Mouse (Mus musculus): ENCODE data around the gene Mss51.
A peak's percentile ranks its signal among the peaks of the same experiment; 100 is the strongest.

The Mss51 gene

DNA sequence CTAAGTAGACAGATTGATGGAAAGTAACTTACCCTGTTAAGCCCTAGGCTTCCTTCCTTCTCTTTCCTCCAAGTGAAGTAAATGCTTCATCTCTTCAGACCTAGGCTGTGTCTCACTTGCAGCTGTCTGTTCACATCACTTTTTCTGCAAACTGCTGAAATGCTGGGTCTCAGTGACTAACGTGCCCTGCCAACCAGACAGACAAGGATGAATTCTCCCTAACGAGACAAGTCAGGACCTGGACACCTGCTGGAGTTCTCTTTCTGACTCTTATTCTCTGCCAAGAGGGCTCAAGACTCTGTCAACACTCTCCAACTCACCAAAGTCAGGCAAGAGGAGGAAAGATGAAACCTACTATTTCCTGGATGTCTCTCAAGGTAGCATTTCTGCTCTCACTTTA lies at the start of gene Mss51:
TSS of gene Mss51 (minus strand) at position 299 of the 400 bp plus-strand sequence.
- DNase-seq (ENCODE audit: low spot score in 2 of 2), result no peak

GRCm38 (mm10) chr14:20546415-20546814 lies 49.7 kb upstream of the Mss51 start, which contains the start of gene Ppp3cb:
Gene Ppp3cb (minus strand): TSS chr14:20546573.
- DNase-seq (ENCODE audit: low spot score in 2 of 2), result peak; percentile 82

- peak; percentile 76 to 79 for DNase-seq (ENCODE audit: low spot score in 2 of 2)
These were observed 49.0 kb upstream of the Mss51 start for GRCm38 (mm10) chr14:20545529-20546331.

DNA sequence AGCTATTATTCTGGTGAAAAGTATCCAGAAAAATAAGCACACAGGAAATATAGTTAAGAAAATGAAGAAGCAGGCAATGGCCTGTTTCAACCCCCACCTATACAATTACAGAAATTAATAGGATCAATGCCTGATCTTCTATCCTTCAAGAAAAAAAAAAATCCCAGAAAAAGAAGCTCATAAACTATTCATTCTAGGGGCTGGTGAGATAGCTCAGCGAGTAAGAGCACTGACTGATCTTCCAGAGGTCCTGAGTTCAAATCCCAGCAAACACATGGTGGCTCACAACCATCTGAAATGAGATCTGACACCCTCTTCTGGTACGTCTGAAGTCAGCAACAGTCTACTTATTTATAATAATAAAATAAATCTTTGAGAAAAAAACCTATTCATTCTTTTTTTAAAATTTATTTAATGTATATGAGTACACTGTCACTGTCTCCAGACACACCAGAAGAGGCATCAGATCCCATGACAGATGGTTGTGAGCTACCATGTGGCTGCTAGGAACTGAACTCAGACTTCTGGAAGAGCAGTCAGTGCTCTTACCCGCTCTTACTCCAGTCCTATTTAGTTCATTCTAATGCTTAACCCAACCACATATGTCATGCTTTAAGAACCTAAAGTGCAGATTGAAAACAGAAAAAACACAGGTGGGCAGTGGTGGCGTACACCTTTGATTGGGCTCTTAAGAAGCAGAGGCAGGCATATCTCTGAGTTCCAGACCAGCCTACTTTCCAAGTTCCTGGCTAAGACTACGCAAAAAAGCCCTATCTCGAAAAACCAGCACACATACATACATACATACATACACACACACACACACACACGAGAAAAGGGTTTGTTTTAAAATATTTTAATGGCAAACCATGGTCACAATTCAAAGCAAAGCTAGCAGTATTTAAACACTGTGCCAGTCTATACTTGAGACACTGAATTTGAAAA lies 48.0 kb upstream of the Mss51 start:
- DNase-seq (ENCODE audit: low spot score in 2 of 2), result no peak

DNA sequence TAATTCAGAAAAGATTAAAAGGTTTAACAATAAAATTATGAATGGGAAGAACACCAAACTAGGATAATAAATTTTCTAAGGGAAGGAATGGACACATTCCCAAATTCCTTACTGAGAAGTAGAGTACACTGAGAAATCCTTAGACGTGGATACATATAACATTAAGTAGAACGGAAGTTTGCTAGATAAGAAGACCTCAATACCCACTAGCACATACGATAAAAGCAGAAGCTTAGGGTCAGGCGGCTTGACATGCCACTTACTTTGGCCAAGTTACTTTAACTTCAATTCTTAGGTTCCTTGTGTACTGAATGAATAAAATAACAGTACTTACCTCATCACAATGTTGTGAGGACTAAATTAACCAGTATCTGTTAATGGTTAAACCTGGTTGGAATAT lies 32.9 kb upstream of the Mss51 start:
- DNase-seq (ENCODE audit: low spot score in 2 of 2), result no peak

DNA sequence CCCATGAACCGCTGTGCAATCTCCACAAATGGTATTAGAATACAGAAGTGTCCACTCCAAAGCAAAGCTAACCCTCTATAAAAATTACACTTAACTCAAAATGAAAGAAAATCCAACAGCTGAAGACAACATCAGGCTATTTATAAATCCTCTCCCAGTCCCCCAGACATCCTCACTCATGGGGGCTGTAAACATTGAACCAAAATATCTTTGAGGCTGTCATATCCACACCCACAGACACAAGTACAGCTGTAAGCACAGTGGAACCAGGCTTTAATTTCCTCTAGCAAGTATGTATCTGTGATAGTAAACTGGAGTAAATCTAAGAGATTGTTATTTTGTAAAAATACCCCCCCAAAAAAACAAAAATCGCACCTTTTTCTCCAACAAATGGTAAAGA lies 23.5 kb upstream of the Mss51 start:
- DNase-seq (ENCODE audit: low spot score in 2 of 2), result no peak

DNA sequence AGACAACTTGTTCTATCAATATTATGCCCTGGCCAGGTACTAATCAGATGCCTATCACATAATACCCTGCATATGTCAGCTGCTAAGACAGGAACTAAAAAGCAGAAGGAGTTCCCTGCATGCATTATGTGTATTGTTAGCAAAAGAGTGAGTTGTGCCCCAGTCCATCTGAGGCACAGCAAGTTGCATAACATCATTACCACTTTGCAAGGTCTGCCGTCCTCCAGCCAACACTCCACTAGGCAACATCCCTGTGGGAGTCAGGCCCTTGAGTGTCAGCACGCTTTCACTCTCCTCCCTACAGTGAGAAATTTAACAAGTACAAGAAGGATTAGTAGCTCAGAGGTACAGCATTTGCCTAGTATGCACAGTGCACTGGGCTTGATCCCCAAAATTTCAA lies 11.7 kb upstream of the Mss51 start:
- no peak for DNase-seq (ENCODE audit: low spot score in 2 of 2)

DNA sequence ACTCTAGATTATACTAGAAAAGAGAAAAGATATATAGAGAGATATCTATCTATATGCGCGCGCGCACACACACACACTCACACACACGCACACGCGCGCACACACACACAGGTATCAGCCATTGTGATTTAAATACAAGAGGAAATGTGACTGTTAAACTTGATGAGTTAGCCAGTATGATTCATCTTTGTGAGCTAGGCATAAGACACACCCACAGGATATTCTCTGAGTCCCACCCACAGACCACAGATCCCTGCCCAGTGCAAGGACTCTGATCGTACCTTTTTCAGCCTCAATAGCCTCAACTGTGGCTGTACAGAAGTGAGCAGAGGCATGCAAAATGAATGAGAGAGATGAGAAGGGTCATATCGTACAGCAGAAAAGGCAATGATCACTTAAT lies 6.3 kb upstream of the Mss51 start:
- DNase-seq (ENCODE audit: low spot score in 2 of 2), result no peak

DNA sequence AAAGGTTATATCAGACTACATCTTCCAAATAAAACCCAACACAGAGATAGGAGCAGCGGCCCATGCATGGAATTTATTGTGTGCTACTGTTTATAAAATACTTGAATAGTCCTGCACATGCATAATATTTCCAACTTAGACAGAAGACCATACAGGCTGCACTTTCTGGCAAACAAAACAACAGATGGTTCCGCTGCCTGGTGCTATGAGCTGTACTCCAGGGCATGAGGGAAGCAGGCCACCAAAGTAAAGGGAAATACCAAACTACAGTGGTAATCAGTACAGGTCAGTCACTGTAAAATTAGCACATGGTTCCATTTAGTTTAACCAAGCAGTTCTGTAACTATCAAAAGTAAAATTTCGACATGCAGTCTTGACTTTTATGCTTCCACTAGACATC lies 3.3 kb upstream of the Mss51 start:
- DNase-seq (ENCODE audit: low spot score in 2 of 2), result no peak

GRCm38 (mm10) chr14:20486031-20486430 lies 10.7 kb downstream of the Mss51 start:
- DNase-seq (ENCODE audit: low spot score in 2 of 2), result no peak

DNA sequence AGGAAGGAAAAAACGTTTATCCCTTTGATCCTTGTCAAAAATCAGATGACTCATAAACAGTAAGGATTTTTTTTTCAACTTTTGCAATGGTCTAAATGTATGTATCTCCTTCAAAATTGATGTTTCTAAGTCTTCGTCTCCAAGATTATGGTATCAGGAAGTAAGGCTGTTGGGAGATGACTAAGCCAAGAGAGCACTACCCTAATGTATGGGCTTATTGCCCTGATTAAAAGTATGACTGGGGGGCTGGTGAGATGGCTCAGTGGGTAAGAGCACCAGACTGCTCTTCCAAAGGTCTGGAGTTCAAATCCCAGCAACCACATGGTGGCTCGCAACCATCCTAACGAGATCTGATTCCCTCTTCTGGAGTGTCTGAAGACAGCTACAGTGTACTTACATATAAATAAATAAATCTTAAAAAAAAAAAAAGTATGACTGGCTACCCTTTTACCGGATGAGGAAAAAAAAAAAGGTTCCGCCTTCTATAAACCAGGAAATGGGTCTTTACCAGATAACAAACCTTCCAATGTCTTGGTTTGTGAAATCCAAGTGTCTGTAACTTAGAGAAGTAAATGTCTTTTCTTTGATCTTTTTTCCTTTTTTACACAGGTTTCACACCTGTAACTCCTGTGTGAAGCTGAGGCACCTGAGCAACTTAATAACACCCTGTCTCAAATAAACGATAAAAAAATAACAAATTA lies 14.5 kb downstream of the Mss51 start:
- DNase-seq (ENCODE audit: low spot score in 2 of 2), result no peak

GRCm38 (mm10) chr14:20481211-20481610 lies 15.5 kb downstream of the Mss51 start:
- no peak for DNase-seq (ENCODE audit: low spot score in 2 of 2)

GRCm38 (mm10) chr14:20480195-20480579 lies 16.5 kb downstream of the Mss51 start:
- no peak for DNase-seq (ENCODE audit: low spot score in 2 of 2)

DNA sequence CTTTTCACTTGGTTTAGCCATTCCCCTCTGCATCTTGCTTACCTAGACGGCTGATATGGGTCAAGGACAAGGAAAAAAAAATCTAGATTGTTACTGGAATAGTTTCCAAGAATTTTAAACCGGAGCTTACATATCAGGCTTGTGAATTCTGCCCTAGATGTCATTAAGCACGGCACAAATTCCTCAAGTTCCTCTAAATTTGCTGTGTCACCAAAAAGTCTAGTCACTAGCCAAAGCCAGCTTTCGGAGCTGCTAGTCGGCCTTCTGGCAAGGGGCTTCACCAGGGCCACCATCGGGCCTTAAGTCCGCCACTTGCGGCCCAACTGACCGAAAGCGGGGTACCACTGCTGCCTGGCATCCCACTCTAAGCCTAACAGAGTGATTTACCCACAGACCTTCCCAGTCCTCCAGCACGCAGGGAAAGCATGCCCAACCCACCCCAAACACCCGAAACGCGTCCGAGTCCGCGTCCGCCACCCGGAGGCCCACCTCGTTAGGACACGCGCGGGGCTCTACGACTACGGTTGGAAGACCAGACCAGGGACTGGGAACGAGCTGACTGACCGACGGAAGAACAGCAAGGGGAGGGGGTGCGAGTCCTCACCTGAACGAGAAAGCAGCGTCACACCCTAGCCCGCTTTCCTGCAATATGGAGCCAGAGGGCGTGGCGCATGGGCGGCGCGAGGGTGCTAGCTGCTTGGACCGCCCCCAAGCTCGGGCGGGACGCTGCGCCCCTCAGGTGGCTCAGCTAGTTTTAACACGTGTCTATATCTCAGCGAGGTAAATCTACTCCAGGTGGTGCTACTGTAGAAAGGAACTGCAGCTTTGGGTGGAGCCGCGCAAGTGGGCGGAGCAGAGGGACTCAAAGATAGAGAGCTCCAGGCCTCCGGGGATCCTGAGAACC lies 17.2 kb downstream of the Mss51 start, which contains the start of gene Anxa7:
TSS of gene Anxa7 (minus strand) at position 843 of the 904 bp plus-strand sequence.
- peak; percentile 77 to 82 for DNase-seq (ENCODE audit: low spot score in 2 of 2)

DNA sequence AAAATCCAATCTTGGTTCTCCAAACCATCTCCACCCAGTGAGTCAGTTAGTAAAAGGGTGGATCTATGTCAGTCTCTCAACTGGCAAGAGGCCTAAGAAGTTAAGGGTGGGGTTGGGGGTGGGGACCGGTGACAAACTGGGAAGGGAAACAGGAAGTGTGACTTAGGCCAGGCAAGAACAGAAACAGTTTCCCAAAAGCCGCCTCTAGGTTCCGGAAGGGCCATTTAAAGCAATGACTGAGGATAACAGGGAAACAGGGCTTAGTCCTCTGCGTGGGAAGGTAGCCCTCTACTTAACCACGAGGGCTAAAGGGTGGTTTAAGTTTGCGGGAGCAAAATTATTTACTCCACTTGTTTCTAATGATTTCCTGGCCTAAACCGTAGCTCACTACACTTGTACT lies 17.9 kb downstream of the Mss51 start:
- no peak for DNase-seq (ENCODE audit: low spot score in 2 of 2)

GRCm38 (mm10) chr14:20478385-20478784 lies 18.3 kb downstream of the Mss51 start:
- DNase-seq (ENCODE audit: low spot score in 2 of 2), result no peak

GRCm38 (mm10) chr14:20477261-20478025 lies 19.3 kb downstream of the Mss51 start:
- no peak for DNase-seq (ENCODE audit: low spot score in 2 of 2)

DNA sequence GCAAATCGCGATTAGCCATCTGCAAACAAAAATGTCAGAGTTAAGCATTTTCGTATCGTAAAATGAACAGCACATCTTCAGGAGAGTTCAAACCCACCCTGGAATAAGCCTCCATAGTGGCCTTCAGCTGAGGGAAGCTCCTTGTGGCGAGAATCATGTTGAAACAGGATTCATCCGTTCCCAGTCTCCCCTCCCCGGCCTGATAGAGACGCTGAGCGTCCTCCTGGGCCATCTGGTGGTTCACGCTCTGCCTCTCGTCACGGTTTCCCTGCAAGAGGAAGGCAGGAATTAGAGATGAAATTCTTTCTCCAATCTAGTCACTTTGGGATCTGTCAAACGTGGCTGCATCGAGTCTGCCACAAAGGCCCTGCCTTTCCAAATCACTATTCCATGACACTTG lies 36.5 kb downstream of the Mss51 start:
- no peak for DNase-seq (ENCODE audit: low spot score in 2 of 2)

DNA sequence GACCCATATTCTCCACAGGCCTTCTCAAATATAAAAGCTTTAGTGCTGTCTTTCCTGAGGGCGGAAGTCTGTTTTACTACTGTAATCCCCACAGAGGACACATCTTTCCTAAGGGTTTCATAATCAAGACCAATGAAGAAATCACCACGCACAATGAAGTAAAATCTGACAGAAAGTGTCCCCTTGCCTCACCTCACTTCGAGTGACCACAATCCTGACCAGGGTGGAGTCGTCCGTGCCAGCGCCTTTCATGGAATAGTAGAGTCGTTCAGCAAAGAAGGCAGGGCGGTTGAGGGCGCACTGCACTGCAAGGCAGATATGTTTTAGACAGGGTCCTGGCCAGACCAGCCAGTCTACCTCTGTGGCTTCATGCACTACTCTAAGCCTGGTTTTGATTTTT lies 38.3 kb downstream of the Mss51 start:
- no peak for DNase-seq (ENCODE audit: low spot score in 2 of 2)

DNA sequence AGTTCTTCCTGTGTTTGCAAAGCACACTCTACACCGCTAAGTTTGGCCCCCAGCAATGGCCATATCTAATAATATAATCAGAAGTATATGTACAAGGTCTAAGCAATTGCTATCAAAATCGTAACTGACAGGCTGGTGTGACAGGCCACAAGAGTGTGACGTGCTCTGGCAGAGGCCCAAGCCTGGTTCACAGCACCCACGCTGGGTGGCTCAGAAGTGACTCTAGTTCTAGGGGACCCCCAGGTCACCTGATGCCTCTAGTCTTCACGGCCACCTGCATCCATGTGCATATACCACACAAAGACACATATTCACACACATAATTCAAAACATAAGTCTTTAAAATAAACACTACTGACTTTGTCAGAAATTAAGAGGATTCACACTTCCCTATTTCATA lies 43.8 kb downstream of the Mss51 start:
- no peak for DNase-seq (ENCODE audit: low spot score in 2 of 2)

All from right cerebral cortex, adult 2 months (tissue).